Mouse (Mus musculus): ENCODE data around the gene Ly6g6e. TPM values are rescaled to one million over a fixed set of nuclear protein-coding genes. Genes with fewer than 3 reads are reported as not detected.

Ly6g6e gene
- polyA plus RNA-seq, 1 experiment from 2014 or later = 1.3 TPM

- ATAC-seq (replicated peaks; ENCODE audit: low FRiP score, low read depth) (peak; percentile 94), DNase-seq (ENCODE audit: low spot score) (peak; percentile 96)
- Histone ChIP-seq H3K27ac (peak within 1 kb of the TSS; percentile 97), H3K4me2 (ENCODE audit: low read length) (peak within 1 kb of the TSS; percentile 62), H3K9me3 (replicated peaks; ENCODE audit: low read length) (no peaks in the 10 kb centered on the region), H3K9ac (ENCODE audit: low read depth, low read length) (peak within 1 kb of the TSS; percentile 93), H3K36me3 (ENCODE audit: insufficient read depth, low read length) (peaks cover 13% of the 10 kb centered on the region; the same call in 1 of the 2 replicates), H3K4me3 (replicated peaks; ENCODE audit: low read depth, low read length) (peak within 1 kb of the TSS; percentile 62), H3K4me1 (replicated peaks; ENCODE audit: insufficient read depth, low read length) (peaks cover 7% of the 10 kb centered on the region; the same call in 1 of the 2 replicates), H3K27me3 (ENCODE audit: insufficient read depth, low read length) (no peaks in the 10 kb centered on the region)
- 0 out of 2 replicates have a peak, but pooled peaks have one; percentile 32 for TF ChIP-seq CTCF (IDR thresholded peaks at IDR 0.05; ENCODE audit: low read depth)
- WGBS = 4% methylated on average over 49 of the region's 67 CpGs
Observed at GRCm38 (mm10) chr17:35088825-35089644, 12.3 kb downstream of the Ly6g6e start, which contains the start of gene Abhd16a. Abhd16a (plus strand) TSS chr17:35089263.

GRCm38 (mm10) chr17:35090166-35090932 lies 13.6 kb downstream of the Ly6g6e start:
- Histone ChIP-seq H3K36me3 (ENCODE audit: insufficient read depth, low read length) (peaks cover 20% of the 10 kb centered on the region; the same call in 1 of the 2 replicates), H3K4me2 (ENCODE audit: low read length) (peak overlapping the region; percentile 62), H3K27ac (peak overlapping the region; percentile 97; the same call in 1 of the 2 replicates), H3K4me1 (replicated peaks; ENCODE audit: insufficient read depth, low read length) (peaks cover 7% of the 10 kb centered on the region; the same call in 1 of the 2 replicates), H3K4me3 (replicated peaks; ENCODE audit: low read depth, low read length) (peak overlapping the region; percentile 62), H3K27me3 (ENCODE audit: insufficient read depth, low read length) (no peaks in the 10 kb centered on the region), H3K9ac (ENCODE audit: low read depth, low read length) (peak overlapping the region; percentile 93), H3K9me3 (replicated peaks; ENCODE audit: low read length) (no peaks in the 10 kb centered on the region)
- TF ChIP-seq CTCF (IDR thresholded peaks at IDR 0.05; ENCODE audit: low read depth) = no peak
- DNase-seq (ENCODE audit: low spot score) = no peak
- ATAC-seq (replicated peaks; ENCODE audit: low FRiP score, low read depth) = no peak
- 65% methylated on average over 8 of the region's 8 CpGs for WGBS

- Histone ChIP-seq H3K9ac (ENCODE audit: low read depth, low read length) (no peak overlapping the region), H3K27ac (no peak overlapping the region), H3K9me3 (replicated peaks; ENCODE audit: low read length) (no peaks in the 10 kb centered on the region), H3K27me3 (ENCODE audit: insufficient read depth, low read length) (no peaks in the 10 kb centered on the region), H3K36me3 (ENCODE audit: insufficient read depth, low read length) (peaks cover 29% of the 10 kb centered on the region; the same call in 1 of the 2 replicates), H3K4me2 (ENCODE audit: low read length) (no peak overlapping the region), H3K4me3 (replicated peaks; ENCODE audit: low read depth, low read length) (no peak overlapping the region), H3K4me1 (replicated peaks; ENCODE audit: insufficient read depth, low read length) (peaks cover 7% of the 10 kb centered on the region; the same call in 1 of the 2 replicates)
- no peak for TF ChIP-seq CTCF (IDR thresholded peaks at IDR 0.05; ENCODE audit: low read depth)
- ATAC-seq (replicated peaks; ENCODE audit: low FRiP score, low read depth) = no peak
- 80% methylated on average over 14 of the region's 14 CpGs for WGBS
- DNase-seq (ENCODE audit: low spot score) = peak; percentile 41
Observed at GRCm38 (mm10) chr17:35092403-35093198, 15.9 kb downstream of the Ly6g6e start.

GRCm38 (mm10) chr17:35094475-35095365 lies 18.0 kb downstream of the Ly6g6e start:
- WGBS = 88% methylated on average over 15 of the region's 15 CpGs
- Histone ChIP-seq H3K27me3 (ENCODE audit: insufficient read depth, low read length) (no peaks in the 10 kb centered on the region), H3K27ac (no peak overlapping the region), H3K36me3 (ENCODE audit: insufficient read depth, low read length) (peaks cover 48% of the 10 kb centered on the region), H3K4me2 (ENCODE audit: low read length) (no peak overlapping the region), H3K4me1 (replicated peaks; ENCODE audit: insufficient read depth, low read length) (peaks cover 7% of the 10 kb centered on the region; the same call in 1 of the 2 replicates), H3K9ac (ENCODE audit: low read depth, low read length) (no peak overlapping the region), H3K4me3 (replicated peaks; ENCODE audit: low read depth, low read length) (no peak overlapping the region), H3K9me3 (replicated peaks; ENCODE audit: low read length) (no peaks in the 10 kb centered on the region)
- ATAC-seq (replicated peaks; ENCODE audit: low FRiP score, low read depth) (no peak), DNase-seq (ENCODE audit: low spot score) (no peak)
- TF ChIP-seq CTCF (IDR thresholded peaks at IDR 0.05; ENCODE audit: low read depth) = no peak

- ATAC-seq (replicated peaks; ENCODE audit: low FRiP score, low read depth) = no peak
- WGBS = 87% methylated on average over 12 of the region's 12 CpGs
Observed at GRCm38 (mm10) chr17:35096597-35096996, 19.9 kb downstream of the Ly6g6e start.

More at GRCm38 (mm10) chr17:35096597-35096996, 19.9 kb downstream of the Ly6g6e start:
- Histone ChIP-seq H3K4me1 (replicated peaks; ENCODE audit: insufficient read depth, low read length) (peaks cover 9% of the 10 kb centered on the region; the same call in 1 of the 2 replicates), H3K36me3 (ENCODE audit: insufficient read depth, low read length) (peaks cover 64% of the 10 kb centered on the region), H3K27ac (no peak overlapping the region), H3K4me3 (replicated peaks; ENCODE audit: low read depth, low read length) (no peak overlapping the region), H3K9ac (ENCODE audit: low read depth, low read length) (no peak overlapping the region), H3K4me2 (ENCODE audit: low read length) (no peak overlapping the region), H3K27me3 (ENCODE audit: insufficient read depth, low read length) (no peaks in the 10 kb centered on the region), H3K9me3 (replicated peaks; ENCODE audit: low read length) (no peaks in the 10 kb centered on the region)
- no peak for TF ChIP-seq CTCF (IDR thresholded peaks at IDR 0.05; ENCODE audit: low read depth)
- no peak for DNase-seq (ENCODE audit: low spot score)
